Mouse (Mus musculus): Measurements from ENCODE around the gene Dck. TPM values are rescaled to one million over a fixed set of nuclear protein-coding genes. Genes with fewer than 3 reads are reported as not detected.

Dck gene
- polyA plus RNA-seq, 1 experiment from 2014 or later: 38.6 TPM

DNA sequence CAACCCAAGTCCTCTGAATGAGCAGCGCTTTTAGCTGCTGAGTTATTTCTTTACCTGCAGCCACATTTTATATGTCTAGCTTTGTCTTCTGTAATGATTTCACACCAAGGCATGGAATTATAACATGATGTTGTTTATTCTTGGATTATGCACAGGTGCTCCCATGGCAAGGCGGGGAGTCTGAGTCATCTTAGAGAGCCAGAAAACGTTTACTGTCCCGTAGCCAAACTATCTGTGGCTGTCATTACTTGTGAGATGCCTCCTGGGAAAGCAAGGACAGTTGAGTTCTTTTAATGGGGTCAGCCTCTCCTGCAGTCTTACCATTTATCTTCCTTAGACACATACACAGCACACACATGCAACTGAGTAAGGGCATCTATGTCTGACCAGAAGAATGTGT lies 40.8 kb downstream of the Dck start:
- no peaks in the 10 kb centered on the region for H3K36me3 ChIP-seq (ENCODE audit: control insufficient read depth, insufficient read depth, low read length)
- 63% methylated on average over 4 of the region's 4 CpGs for WGBS
- no peak for ATAC-seq (ENCODE audit: insufficient read depth, low FRiP score)
- no peak overlapping the region for H3K9ac ChIP-seq (ENCODE audit: low read length)
- no peaks in the 10 kb centered on the region for H3K27me3 ChIP-seq (ENCODE audit: control insufficient read depth, insufficient read depth, low read length)
- H3K4me3 ChIP-seq (replicated peaks; ENCODE audit: low read length): no peak overlapping the region
- no peak overlapping the region for H3K4me2 ChIP-seq (ENCODE audit: low read depth, low read length)
- H3K4me1 ChIP-seq (ENCODE audit: control insufficient read depth, insufficient read depth, low read length): no peaks in the 10 kb centered on the region
- no peaks in the 10 kb centered on the region for H3K9me3 ChIP-seq (replicated peaks; ENCODE audit: control insufficient read depth, low read length)
- H3K27ac ChIP-seq (ENCODE audit: low read length): no peak overlapping the region

DNA sequence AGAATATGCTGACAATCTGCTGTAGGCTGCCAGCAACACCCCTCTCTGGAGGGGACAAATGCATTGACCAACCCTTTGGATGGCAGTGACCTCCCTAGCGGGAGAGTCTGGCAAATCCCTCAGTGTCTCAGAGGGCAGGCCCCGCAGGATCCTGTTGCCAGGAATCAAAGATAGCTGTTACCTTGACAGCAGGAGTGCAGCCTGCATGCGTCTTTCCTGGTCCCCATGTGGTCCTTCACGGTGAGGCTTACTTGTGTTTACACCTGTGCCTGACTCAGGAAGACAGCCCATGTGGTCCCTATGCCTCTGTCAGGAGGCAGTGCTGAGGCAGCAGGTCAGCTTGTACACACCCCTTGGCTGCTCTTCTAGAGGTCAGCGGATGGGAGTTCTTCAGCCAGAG lies 41.5 kb downstream of the Dck start:
- ATAC-seq (ENCODE audit: insufficient read depth, low FRiP score): no peak
- Histone ChIP-seq H3K4me2 (ENCODE audit: low read depth, low read length) (no peak overlapping the region), H3K4me3 (replicated peaks; ENCODE audit: low read length) (no peak overlapping the region), H3K36me3 (ENCODE audit: control insufficient read depth, insufficient read depth, low read length) (no peaks in the 10 kb centered on the region), H3K27me3 (ENCODE audit: control insufficient read depth, insufficient read depth, low read length) (no peaks in the 10 kb centered on the region), H3K9me3 (replicated peaks; ENCODE audit: control insufficient read depth, low read length) (no peaks in the 10 kb centered on the region), H3K27ac (ENCODE audit: low read length) (no peak overlapping the region), H3K9ac (ENCODE audit: low read length) (no peak overlapping the region), H3K4me1 (ENCODE audit: control insufficient read depth, insufficient read depth, low read length) (no peaks in the 10 kb centered on the region)
- 13% methylated on average over 5 of the region's 5 CpGs for WGBS

DNA sequence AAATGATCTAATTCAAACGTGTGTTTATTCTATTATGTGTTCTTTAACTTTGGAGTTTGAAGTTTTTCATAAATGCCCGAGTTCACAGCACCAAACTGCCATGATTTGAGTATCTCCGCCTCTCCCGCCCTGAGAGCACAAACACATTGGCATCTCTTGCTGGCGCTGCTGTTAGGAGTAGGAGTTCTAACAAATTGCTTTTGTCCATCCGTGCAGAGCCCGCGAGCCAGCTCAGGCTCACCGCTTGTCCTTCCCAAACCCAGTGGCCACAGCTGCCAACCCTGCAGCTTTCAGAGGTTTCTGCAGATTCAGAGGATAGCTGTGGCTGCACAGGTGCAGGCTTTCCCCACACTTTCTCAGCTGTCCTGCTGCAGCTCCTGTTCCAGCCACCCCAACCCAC lies 42.5 kb downstream of the Dck start:
- no peak overlapping the region for H3K27ac ChIP-seq (ENCODE audit: low read length)
- 34% methylated on average over 9 of the region's 9 CpGs for WGBS
- H3K4me2 ChIP-seq (ENCODE audit: low read depth, low read length): no peak overlapping the region
- H3K27me3 ChIP-seq (ENCODE audit: control insufficient read depth, insufficient read depth, low read length): no peaks in the 10 kb centered on the region
- H3K4me3 ChIP-seq (replicated peaks; ENCODE audit: low read length): no peak overlapping the region
- ATAC-seq (ENCODE audit: insufficient read depth, low FRiP score): no peak
- H3K36me3 ChIP-seq (ENCODE audit: control insufficient read depth, insufficient read depth, low read length): no peaks in the 10 kb centered on the region
- H3K4me1 ChIP-seq (ENCODE audit: control insufficient read depth, insufficient read depth, low read length): no peaks in the 10 kb centered on the region
- H3K9ac ChIP-seq (ENCODE audit: low read length): no peak overlapping the region
- H3K9me3 ChIP-seq (replicated peaks; ENCODE audit: control insufficient read depth, low read length): no peaks in the 10 kb centered on the region

DNA sequence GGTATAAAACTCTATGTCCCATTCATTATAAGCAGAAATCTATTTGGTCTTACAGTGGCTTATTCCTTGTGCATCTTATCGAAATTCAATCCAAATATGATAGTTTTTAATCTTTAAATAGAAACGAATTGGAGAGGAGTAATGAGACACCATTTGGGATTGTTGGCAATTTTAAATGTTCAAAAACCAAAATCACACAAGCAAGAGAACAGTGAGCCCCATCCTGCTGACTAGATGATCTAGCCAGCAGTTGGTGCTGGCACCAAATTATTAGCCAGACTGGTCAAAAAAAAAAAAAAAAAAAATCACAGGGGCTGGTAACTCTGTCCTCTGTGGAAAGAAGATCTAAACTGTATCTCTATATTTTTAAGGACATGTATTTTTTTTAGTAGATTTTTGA lies 48.4 kb downstream of the Dck start:
- Histone ChIP-seq H3K9ac (ENCODE audit: low read length) (no peak overlapping the region), H3K4me1 (ENCODE audit: control insufficient read depth, insufficient read depth, low read length) (no peaks in the 10 kb centered on the region), H3K36me3 (ENCODE audit: control insufficient read depth, insufficient read depth, low read length) (no peaks in the 10 kb centered on the region), H3K27me3 (ENCODE audit: control insufficient read depth, insufficient read depth, low read length) (no peaks in the 10 kb centered on the region), H3K27ac (ENCODE audit: low read length) (no peak overlapping the region), H3K9me3 (replicated peaks; ENCODE audit: control insufficient read depth, low read length) (no peaks in the 10 kb centered on the region), H3K4me2 (ENCODE audit: low read depth, low read length) (no peak overlapping the region), H3K4me3 (replicated peaks; ENCODE audit: low read length) (no peak overlapping the region)
- no peak for ATAC-seq (ENCODE audit: insufficient read depth, low FRiP score)
- WGBS: 80% methylated on average over 2 of the region's 2 CpGs

DNA sequence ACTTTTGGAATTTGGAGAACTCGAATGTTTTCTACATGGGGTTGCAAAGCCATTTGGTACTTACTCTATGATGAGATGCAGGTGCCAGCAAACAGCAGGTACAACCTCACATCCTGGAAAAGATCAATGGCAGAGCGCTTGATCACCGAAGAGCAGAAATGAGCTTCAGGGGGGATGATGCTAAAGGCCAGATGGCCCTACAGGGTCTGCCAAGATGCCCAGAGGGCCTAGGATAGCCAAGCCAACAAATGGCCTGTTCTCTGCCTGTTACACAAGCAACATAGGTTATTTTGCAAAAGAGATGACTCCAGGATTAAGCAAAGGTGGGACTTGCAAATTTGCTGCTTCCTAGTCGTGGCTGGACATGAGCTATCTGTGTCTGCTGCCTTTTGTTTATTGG lies 49.8 kb downstream of the Dck start:
- ATAC-seq (ENCODE audit: insufficient read depth, low FRiP score): no peak
- Histone ChIP-seq H3K36me3 (ENCODE audit: control insufficient read depth, insufficient read depth, low read length) (no peaks in the 10 kb centered on the region), H3K4me1 (ENCODE audit: control insufficient read depth, insufficient read depth, low read length) (no peaks in the 10 kb centered on the region), H3K4me3 (replicated peaks; ENCODE audit: low read length) (no peak overlapping the region), H3K27ac (ENCODE audit: low read length) (no peak overlapping the region), H3K4me2 (ENCODE audit: low read depth, low read length) (no peak overlapping the region), H3K9me3 (replicated peaks; ENCODE audit: control insufficient read depth, low read length) (no peaks in the 10 kb centered on the region), H3K9ac (ENCODE audit: low read length) (no peak overlapping the region), H3K27me3 (ENCODE audit: control insufficient read depth, insufficient read depth, low read length) (no peaks in the 10 kb centered on the region)
- 70% methylated on average over 4 of the region's 4 CpGs for WGBS

DNA sequence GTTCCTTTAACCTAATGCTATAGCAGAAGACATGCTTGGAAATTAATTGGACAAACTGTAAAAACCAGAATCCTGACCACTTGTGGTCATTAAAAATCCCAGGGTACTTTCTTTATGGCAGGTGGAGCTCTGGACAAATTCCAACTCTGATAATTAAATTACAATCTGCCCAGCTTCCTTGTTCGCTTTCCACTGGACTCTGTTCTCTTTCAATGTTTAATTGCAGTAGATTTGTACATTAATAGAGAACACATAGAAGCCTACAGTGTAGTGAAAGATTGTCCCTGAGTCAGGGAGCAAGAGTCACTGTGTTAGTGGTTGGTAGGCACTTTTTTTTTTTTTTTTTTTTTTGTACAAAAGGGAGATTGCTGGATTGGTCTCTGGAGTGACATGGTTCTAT lies 56.7 kb downstream of the Dck start:
- Histone ChIP-seq H3K4me1 (ENCODE audit: control insufficient read depth, insufficient read depth, low read length) (no peaks in the 10 kb centered on the region), H3K27ac (ENCODE audit: low read length) (no peak overlapping the region), H3K4me2 (ENCODE audit: low read depth, low read length) (no peak overlapping the region), H3K4me3 (replicated peaks; ENCODE audit: low read length) (no peak overlapping the region), H3K9ac (ENCODE audit: low read length) (no peak overlapping the region), H3K9me3 (replicated peaks; ENCODE audit: control insufficient read depth, low read length) (no peaks in the 10 kb centered on the region), H3K27me3 (ENCODE audit: control insufficient read depth, insufficient read depth, low read length) (no peaks in the 10 kb centered on the region), H3K36me3 (ENCODE audit: control insufficient read depth, insufficient read depth, low read length) (no peaks in the 10 kb centered on the region)
- 43% methylated on average over 1 of the region's 1 CpGs for WGBS
- no peak for ATAC-seq (ENCODE audit: insufficient read depth, low FRiP score)

DNA sequence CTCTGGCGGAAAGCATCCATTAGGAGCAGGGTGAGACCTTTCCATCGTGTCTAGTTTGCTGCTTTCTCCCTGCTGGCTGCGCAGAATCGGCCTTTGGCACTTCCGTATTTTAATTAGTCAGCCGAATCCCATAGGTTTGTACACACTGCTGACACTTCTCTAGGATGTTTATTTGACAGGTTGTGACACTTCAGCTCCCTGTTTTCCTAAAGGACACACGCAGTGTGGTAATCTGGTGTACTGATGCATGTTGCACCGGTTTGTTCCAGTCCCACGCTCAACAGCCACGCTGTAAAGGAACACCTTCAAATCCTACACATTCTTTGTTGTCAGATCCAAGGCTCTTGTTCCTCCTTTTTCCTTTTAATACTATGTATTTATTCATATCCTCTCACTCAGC lies 60.0 kb downstream of the Dck start:
- ATAC-seq (ENCODE audit: insufficient read depth, low FRiP score): no peak
- Histone ChIP-seq H3K4me2 (ENCODE audit: low read depth, low read length) (no peak overlapping the region), H3K27me3 (ENCODE audit: control insufficient read depth, insufficient read depth, low read length) (no peaks in the 10 kb centered on the region), H3K9ac (ENCODE audit: low read length) (no peak overlapping the region), H3K36me3 (ENCODE audit: control insufficient read depth, insufficient read depth, low read length) (no peaks in the 10 kb centered on the region), H3K27ac (ENCODE audit: low read length) (no peak overlapping the region), H3K4me1 (ENCODE audit: control insufficient read depth, insufficient read depth, low read length) (no peaks in the 10 kb centered on the region), H3K4me3 (replicated peaks; ENCODE audit: low read length) (no peak overlapping the region), H3K9me3 (replicated peaks; ENCODE audit: control insufficient read depth, low read length) (no peaks in the 10 kb centered on the region)
- 77% methylated on average over 10 of the region's 10 CpGs for WGBS

DNA sequence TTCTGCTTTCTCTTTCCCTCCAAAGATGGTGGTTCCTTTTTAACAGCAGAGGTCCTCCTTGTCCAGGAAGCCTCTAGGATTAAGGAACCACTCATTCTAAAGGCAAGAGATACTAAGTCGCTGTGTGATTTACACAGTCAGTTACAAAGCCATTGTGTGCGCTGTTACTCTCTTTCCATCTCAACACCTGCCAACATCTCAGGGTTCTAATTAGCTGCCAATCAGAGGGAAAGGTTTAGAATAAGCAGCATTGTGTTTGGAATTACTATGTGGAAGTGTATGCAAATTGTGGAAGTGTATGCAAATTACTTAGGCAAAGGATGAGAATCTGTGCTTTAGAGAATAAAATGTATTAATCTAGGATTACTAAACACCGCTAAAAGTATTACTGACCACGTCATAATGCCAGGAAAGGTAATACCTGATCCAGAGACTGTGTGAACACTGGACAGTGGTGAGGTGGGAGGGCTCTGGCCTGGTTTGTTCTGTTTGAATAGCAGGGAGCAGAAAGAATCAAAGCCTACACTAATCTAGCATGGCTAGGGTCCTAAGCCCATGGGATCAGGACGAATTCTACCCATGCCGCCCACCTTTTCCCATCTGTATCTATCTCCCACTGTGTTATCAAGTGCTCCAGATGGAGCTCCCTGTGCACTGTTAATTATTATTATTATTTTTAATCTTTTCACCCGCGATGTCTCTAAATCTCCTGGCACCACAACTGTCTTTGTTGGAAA lies 65.2 kb downstream of the Dck start:
- ATAC-seq (ENCODE audit: insufficient read depth, low FRiP score): no peak
- H3K4me1 ChIP-seq (ENCODE audit: control insufficient read depth, insufficient read depth, low read length): no peaks in the 10 kb centered on the region
- WGBS: 74% methylated on average over 8 of the region's 8 CpGs
- no peak overlapping the region for H3K4me2 ChIP-seq (ENCODE audit: low read depth, low read length)
- no peaks in the 10 kb centered on the region for H3K9me3 ChIP-seq (replicated peaks; ENCODE audit: control insufficient read depth, low read length)
- no peak overlapping the region for H3K27ac ChIP-seq (ENCODE audit: low read length)
- no peaks in the 10 kb centered on the region for H3K36me3 ChIP-seq (ENCODE audit: control insufficient read depth, insufficient read depth, low read length)
- H3K27me3 ChIP-seq (ENCODE audit: control insufficient read depth, insufficient read depth, low read length): no peaks in the 10 kb centered on the region
- no peak overlapping the region for H3K4me3 ChIP-seq (replicated peaks; ENCODE audit: low read length)
- H3K9ac ChIP-seq (ENCODE audit: low read length): no peak overlapping the region

DNA sequence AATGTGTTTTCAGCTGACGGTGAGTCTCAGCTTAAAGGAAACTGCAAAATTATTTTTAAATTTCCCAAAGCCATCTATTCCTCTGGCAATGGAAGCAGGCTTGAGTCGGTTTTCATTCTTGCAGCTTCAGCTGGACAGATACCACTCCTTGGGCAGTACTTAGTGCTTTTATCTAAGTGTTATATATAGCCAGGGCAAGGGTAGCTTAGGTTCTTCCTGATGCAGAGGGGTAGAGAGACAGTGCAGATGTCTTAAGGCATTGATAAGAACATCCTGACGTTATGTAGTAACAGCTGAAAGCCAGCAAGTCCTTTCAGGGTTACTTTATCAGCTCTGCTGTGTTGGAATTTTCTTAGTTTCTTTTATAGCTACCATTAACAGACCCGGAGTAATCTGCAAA lies 66.1 kb downstream of the Dck start:
- WGBS: 66% methylated on average over 4 of the region's 4 CpGs
- Histone ChIP-seq H3K9me3 (replicated peaks; ENCODE audit: control insufficient read depth, low read length) (no peaks in the 10 kb centered on the region), H3K36me3 (ENCODE audit: control insufficient read depth, insufficient read depth, low read length) (no peaks in the 10 kb centered on the region), H3K4me1 (ENCODE audit: control insufficient read depth, insufficient read depth, low read length) (no peaks in the 10 kb centered on the region), H3K27me3 (ENCODE audit: control insufficient read depth, insufficient read depth, low read length) (no peaks in the 10 kb centered on the region), H3K27ac (ENCODE audit: low read length) (no peak overlapping the region), H3K9ac (ENCODE audit: low read length) (no peak overlapping the region), H3K4me2 (ENCODE audit: low read depth, low read length) (no peak overlapping the region), H3K4me3 (replicated peaks; ENCODE audit: low read length) (no peak overlapping the region)
- no peak for ATAC-seq (ENCODE audit: insufficient read depth, low FRiP score)

Data from stomach, embryonic 16.5 days (tissue).